Mouse (Mus musculus): ENCODE measurements around the gene Igf1r. TPM values are rescaled to one million over a fixed set of nuclear protein-coding genes. Genes with fewer than 3 reads are reported as not detected.

The Igf1r gene
- polyA plus RNA-seq, 1 experiment from 2014 or later: 27.8 TPM

DNA sequence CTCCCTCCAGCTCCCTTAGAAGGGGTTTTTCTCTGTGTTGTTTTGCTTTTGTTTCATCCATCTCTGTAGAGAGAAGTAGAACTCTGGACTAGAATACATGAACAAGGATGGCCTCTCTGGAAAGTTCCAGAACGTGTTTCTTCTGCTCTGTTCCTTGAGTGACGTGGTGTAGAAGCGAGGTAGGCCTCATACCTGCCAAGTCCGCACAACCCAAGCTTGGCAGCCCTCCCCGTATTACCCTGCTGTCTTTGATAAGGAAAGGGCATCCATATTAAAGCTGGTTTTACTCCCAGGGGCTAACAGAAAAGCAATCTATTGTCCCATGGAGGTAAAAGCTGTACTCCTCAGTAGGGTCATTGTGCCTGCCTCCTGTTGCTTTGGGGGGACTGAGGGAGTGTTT lies 164.9 kb downstream of the Igf1r start:
- H3K4me1 ChIP-seq: peaks cover 6% of the 10 kb centered on the region
- no peak overlapping the region for H3K9ac ChIP-seq
- H3K36me3 ChIP-seq (replicated peaks): no peaks in the 10 kb centered on the region
- no peak overlapping the region for H3K4me2 ChIP-seq
- no peak overlapping the region for H3K4me3 ChIP-seq
- no peaks in the 10 kb centered on the region for H3K9me3 ChIP-seq
- H3K27ac ChIP-seq: no peak overlapping the region
- 59% methylated on average over 5 of the region's 5 CpGs for whole genome bisulfite sequencing
- ATAC-seq (replicated peaks): no peak
- H3K27me3 ChIP-seq (replicated peaks): no peaks in the 10 kb centered on the region

DNA sequence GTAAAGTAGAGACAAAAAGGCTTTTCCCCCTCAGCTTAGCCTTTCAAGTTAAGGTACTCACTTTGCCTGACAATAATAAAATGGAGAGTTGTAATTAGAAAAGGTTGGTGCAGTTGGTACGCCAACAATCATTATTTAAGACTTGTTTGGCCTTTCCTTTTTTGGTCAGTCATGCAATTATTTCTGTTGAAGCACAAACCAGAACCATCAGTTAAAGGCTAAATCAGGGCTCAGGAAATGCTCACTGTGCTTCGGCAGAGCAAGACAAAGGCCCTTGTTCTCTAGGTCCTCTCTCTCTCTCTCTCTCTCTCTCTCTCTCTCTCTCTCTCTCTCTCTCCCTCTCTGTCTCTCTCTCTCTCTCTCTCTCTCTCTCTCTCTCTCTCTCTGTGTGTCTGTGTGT lies 165.4 kb downstream of the Igf1r start:
- Histone ChIP-seq H3K36me3 (replicated peaks) (no peaks in the 10 kb centered on the region), H3K4me3 (no peak overlapping the region), H3K27ac (no peak overlapping the region), H3K4me2 (no peak overlapping the region), H3K4me1 (peaks cover 6% of the 10 kb centered on the region), H3K27me3 (replicated peaks) (no peaks in the 10 kb centered on the region), H3K9me3 (no peaks in the 10 kb centered on the region), H3K9ac (no peak overlapping the region)
- ATAC-seq (replicated peaks): no peak
- WGBS: 42% methylated on average over 2 of the region's 2 CpGs

- no peak overlapping the region for H3K9ac ChIP-seq
- no peak overlapping the region for H3K27ac ChIP-seq
- no peaks in the 10 kb centered on the region for H3K9me3 ChIP-seq
- 74% methylated on average over 5 of the region's 5 CpGs for WGBS
- ATAC-seq (replicated peaks): no peak
- no peaks in the 10 kb centered on the region for H3K27me3 ChIP-seq (replicated peaks)
- H3K4me1 ChIP-seq: peaks cover 6% of the 10 kb centered on the region
- H3K4me2 ChIP-seq: no peak overlapping the region
- H3K4me3 ChIP-seq: no peak overlapping the region
- H3K36me3 ChIP-seq (replicated peaks): no peaks in the 10 kb centered on the region
Measured at GRCm38 (mm10) chr7:68119605-68120004, 167.0 kb downstream of the Igf1r start.

DNA sequence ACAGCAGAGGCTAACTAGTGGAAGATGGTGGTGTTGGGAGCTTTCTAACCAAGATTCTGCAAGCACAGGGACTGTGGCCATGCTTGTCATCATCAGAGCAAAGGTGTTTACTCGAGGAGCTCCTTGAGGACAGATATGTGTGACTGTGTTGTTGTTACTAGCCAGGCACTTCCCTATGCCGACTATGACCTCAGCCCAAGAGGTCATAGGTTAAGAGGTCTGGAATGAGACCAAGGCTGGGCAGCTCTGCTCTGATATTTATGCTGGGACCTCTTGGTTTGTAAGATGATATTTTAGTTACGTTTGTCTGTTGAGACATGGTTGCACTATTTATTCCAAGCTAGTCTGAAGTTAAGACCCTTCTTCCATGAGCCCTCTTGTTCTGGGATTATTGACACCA lies 169.8 kb downstream of the Igf1r start:
- no peaks in the 10 kb centered on the region for H3K9me3 ChIP-seq
- H3K27me3 ChIP-seq (replicated peaks): no peaks in the 10 kb centered on the region
- peaks cover 10% of the 10 kb centered on the region for H3K4me1 ChIP-seq
- ATAC-seq (replicated peaks): no peak
- no peak overlapping the region for H3K9ac ChIP-seq
- WGBS: 84% methylated on average over 3 of the region's 3 CpGs
- no peak overlapping the region for H3K4me3 ChIP-seq
- H3K4me2 ChIP-seq: no peak overlapping the region
- no peak overlapping the region for H3K27ac ChIP-seq
- H3K36me3 ChIP-seq (replicated peaks): no peaks in the 10 kb centered on the region

DNA sequence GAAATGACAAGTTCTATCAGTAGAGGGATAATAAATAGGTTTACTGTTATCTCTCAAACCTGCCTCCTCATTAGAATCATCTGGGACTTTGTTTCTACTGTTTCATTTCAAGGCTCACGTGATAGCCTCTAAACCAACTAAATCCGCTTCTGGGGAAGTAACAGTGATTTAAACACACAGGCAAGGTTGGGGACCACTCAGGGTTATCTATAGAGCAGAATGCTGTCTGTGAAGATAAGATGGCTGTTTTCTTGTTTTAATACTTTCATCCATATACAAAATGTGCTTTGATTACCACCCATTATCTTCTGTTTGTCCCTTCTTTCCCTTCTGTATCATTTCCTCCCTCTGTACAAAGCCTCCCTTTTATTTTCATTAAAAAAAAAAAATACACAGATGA lies 172.7 kb downstream of the Igf1r start:
- no peak overlapping the region for H3K27ac ChIP-seq
- H3K4me1 ChIP-seq: peaks cover 19% of the 10 kb centered on the region
- WGBS: 70% methylated on average over 2 of the region's 2 CpGs
- no peak overlapping the region for H3K9ac ChIP-seq
- H3K9me3 ChIP-seq: no peaks in the 10 kb centered on the region
- H3K4me2 ChIP-seq: no peak overlapping the region
- no peak overlapping the region for H3K4me3 ChIP-seq
- no peaks in the 10 kb centered on the region for H3K36me3 ChIP-seq (replicated peaks)
- no peaks in the 10 kb centered on the region for H3K27me3 ChIP-seq (replicated peaks)
- no peak for ATAC-seq (replicated peaks)

- peaks cover 39% of the 10 kb centered on the region for H3K4me1 ChIP-seq
- H3K27me3 ChIP-seq (replicated peaks): no peaks in the 10 kb centered on the region
- peak overlapping the region; percentile 96 for H3K27ac ChIP-seq
- peak overlapping the region; percentile 59 for H3K4me3 ChIP-seq
- H3K36me3 ChIP-seq (replicated peaks): no peaks in the 10 kb centered on the region
- peak overlapping the region; percentile 67; the same call in 1 of the 2 replicates for H3K9ac ChIP-seq
- ATAC-seq (replicated peaks): no peak
- H3K9me3 ChIP-seq: no peaks in the 10 kb centered on the region
- H3K4me2 ChIP-seq: peak overlapping the region; percentile 70
- WGBS: 34% methylated on average over 6 of the region's 6 CpGs
Measured at GRCm38 (mm10) chr7:68127799-68128261, 175.2 kb downstream of the Igf1r start.

DNA sequence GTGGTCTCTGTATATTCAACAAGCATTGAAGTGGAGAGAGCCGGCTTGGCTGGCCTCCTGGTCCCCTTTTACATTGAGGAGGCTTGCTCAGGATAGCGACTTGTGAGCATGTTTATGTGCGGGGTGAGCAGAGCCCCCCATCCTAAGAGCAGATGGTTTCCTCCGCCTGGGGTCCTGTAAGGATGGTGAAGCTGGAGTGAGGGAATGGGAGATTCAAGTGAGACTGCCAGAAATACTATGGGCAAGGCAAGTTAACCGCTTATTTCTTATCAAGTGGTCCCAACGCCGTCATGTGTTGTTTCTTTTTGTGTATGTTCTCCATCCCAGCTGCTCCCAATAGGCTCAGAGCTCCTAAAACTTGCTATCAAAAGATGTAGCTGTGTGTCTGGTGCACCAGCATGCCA lies 175.6 kb downstream of the Igf1r start:
- 0 out of 2 replicates have a peak, but pooled peaks have one; percentile 18 for ATAC-seq (replicated peaks)
- 8% methylated on average over 7 of the region's 7 CpGs for WGBS
- peaks cover 39% of the 10 kb centered on the region for H3K4me1 ChIP-seq

GRCm38 (mm10) chr7:68129077-68129511 lies 176.5 kb downstream of the Igf1r start:
- H3K4me3 ChIP-seq: peak overlapping the region; percentile 59
- H3K9ac ChIP-seq: peak overlapping the region; percentile 67
- H3K9me3 ChIP-seq: no peaks in the 10 kb centered on the region
- WGBS: under 1% methylated on average over 19 of the region's 19 CpGs
- no peaks in the 10 kb centered on the region for H3K36me3 ChIP-seq (replicated peaks)
- H3K27me3 ChIP-seq (replicated peaks): no peaks in the 10 kb centered on the region
- H3K27ac ChIP-seq: peak overlapping the region; percentile 96
- peaks cover 39% of the 10 kb centered on the region for H3K4me1 ChIP-seq
- peak; percentile 96 for ATAC-seq (replicated peaks)
- peak overlapping the region; percentile 70 for H3K4me2 ChIP-seq

More for the DNA sequence above, 175.6 kb downstream of the Igf1r start:
- H3K36me3 ChIP-seq (replicated peaks): no peaks in the 10 kb centered on the region
- no peaks in the 10 kb centered on the region for H3K9me3 ChIP-seq
- H3K9ac ChIP-seq: peak overlapping the region; percentile 67
- peak overlapping the region; percentile 96 for H3K27ac ChIP-seq
- peak overlapping the region; percentile 70 for H3K4me2 ChIP-seq
- peak overlapping the region; percentile 59 for H3K4me3 ChIP-seq
- no peaks in the 10 kb centered on the region for H3K27me3 ChIP-seq (replicated peaks)

- Histone ChIP-seq H3K27me3 (replicated peaks) (no peaks in the 10 kb centered on the region), H3K9ac (peak overlapping the region; percentile 67), H3K36me3 (replicated peaks) (no peaks in the 10 kb centered on the region), H3K9me3 (no peaks in the 10 kb centered on the region), H3K4me2 (peak overlapping the region; percentile 70), H3K4me1 (peaks cover 39% of the 10 kb centered on the region), H3K27ac (peak overlapping the region; percentile 96), H3K4me3 (peak overlapping the region; percentile 59)
- peak; percentile 61 for ATAC-seq (replicated peaks)
- WGBS: under 1% methylated on average over 19 of the region's 19 CpGs
Measured at GRCm38 (mm10) chr7:68129546-68130253, 177.1 kb downstream of the Igf1r start.

GRCm38 (mm10) chr7:68130950-68131580 lies 178.4 kb downstream of the Igf1r start:
- H3K9me3 ChIP-seq: no peaks in the 10 kb centered on the region
- 57% methylated on average over 13 of the region's 13 CpGs for WGBS
- peaks cover 42% of the 10 kb centered on the region for H3K4me1 ChIP-seq

GRCm38 (mm10) chr7:68133679-68134078 lies 181.1 kb downstream of the Igf1r start:
- Histone ChIP-seq H3K27ac (no peak overlapping the region), H3K4me1 (peaks cover 30% of the 10 kb centered on the region), H3K27me3 (replicated peaks) (no peaks in the 10 kb centered on the region), H3K36me3 (replicated peaks) (no peaks in the 10 kb centered on the region), H3K4me3 (no peak overlapping the region), H3K4me2 (no peak overlapping the region), H3K9me3 (no peaks in the 10 kb centered on the region), H3K9ac (no peak overlapping the region)
- no peak for ATAC-seq (replicated peaks)
- 43% methylated on average over 6 of the region's 6 CpGs for WGBS

More at GRCm38 (mm10) chr7:68130950-68131580, 178.4 kb downstream of the Igf1r start:
- no peak overlapping the region for H3K27ac ChIP-seq
- H3K4me2 ChIP-seq: no peak overlapping the region
- H3K27me3 ChIP-seq (replicated peaks): no peaks in the 10 kb centered on the region
- no peak overlapping the region for H3K9ac ChIP-seq
- no peak for ATAC-seq (replicated peaks)
- H3K4me3 ChIP-seq: no peak overlapping the region
- H3K36me3 ChIP-seq (replicated peaks): no peaks in the 10 kb centered on the region

DNA sequence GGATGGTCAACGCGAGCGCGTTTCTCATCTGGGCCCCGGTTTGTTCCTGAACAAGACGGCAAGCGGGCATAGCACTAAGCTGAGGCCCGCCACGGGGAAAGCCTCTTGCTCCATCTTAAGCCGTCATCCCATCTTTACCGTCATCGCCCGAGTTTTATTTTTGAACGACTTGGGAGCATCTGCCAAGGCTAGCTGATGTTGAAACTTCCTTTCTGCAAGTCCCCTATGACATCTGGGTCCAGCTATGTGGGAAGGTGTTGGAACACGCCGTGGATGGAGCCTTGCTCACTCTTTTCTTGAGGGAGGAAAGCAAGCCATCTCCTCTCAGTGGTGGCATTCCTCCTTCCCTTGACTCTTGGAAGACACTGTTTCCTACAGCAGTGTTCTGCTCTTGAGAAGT lies 182.3 kb downstream of the Igf1r start:
- 93% methylated on average over 16 of the region's 16 CpGs for WGBS
- no peak overlapping the region for H3K9ac ChIP-seq
- H3K4me3 ChIP-seq: no peak overlapping the region
- no peak overlapping the region for H3K4me2 ChIP-seq
- no peaks in the 10 kb centered on the region for H3K27me3 ChIP-seq (replicated peaks)
- H3K27ac ChIP-seq: no peak overlapping the region
- H3K4me1 ChIP-seq: peaks cover 30% of the 10 kb centered on the region
- H3K9me3 ChIP-seq: no peaks in the 10 kb centered on the region
- ATAC-seq (replicated peaks): no peak
- no peaks in the 10 kb centered on the region for H3K36me3 ChIP-seq (replicated peaks)

Measured in midbrain, embryonic 15.5 days (tissue).